Mouse (Mus musculus) kidney, postnatal 4 days (tissue): ENCODE measurements around the gene Atp6v1g2.

Experiments
- DNase-seq, 2 experiments: peaks; one replicate each; pipeline ENCODE4 v3.0.0; 2021; ENCODE audit warnings: mixed read lengths in 2 of 2

The Atp6v1g2 gene

DNA sequence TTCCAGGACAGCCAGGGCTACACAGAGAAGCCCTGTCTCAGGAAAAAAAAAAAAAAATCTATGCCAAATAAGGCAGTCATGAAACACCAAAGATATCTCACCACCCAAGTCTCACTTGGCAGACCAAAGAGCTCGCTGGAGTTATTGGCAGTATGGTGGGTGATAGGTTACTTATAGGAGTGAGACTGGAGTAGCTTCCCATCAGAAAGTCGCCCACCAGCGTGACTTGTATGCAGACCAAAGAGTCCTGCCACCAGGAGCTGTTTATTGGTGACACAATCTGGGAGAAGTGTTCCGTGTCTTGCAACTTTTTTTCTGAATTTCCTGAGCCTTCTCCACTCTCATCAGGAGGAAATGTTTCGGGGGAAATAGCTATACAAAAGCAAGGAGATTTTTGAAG, 6.2 kb downstream of the Atp6v1g2 start:
- DNase-seq: no peak

DNA sequence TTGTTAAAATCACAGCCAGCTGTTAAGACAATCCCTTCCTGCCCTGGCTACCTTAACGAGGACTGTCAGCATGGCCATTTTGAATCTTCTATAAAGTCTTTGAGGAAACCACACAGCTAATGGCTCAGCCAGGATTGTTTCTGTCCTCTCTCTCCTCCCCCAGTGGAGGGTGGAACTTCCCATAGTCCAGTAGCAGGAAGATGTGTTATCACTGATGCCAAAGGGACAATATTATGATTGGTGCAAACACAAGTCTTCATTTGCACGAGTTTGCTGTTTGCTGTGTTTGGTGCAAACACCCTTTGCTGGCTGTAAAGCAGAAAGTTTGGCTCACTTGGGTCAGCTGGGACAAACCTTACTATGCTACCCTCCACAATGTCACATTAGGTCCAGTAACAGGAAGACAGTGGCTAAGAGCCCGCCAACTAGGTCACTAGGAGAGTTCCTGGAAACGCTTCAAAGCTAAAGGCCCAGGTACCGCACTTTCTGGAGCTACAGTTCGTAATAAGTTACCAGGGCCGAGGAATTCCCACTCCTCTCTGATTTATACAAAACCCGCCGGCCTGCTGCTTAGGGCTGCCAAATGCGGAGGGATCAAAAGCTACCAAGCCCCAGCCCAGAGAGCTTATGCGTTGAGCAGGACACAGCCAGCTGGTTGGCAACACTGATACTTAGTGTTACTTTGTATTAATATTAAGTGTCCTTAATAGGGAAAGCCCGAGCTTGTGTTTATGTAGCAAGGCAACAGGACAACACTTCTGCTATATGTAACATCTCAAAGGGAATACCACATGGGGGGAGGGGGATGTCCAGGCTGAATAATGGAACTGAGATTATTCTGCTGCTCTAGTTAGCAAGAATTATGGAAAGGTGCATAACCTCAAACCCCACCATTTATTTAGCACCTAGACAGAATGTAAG, 7.2 kb downstream of the Atp6v1g2 start:
- DNase-seq: peak in 1 of 2 experiments; percentile 54

DNA sequence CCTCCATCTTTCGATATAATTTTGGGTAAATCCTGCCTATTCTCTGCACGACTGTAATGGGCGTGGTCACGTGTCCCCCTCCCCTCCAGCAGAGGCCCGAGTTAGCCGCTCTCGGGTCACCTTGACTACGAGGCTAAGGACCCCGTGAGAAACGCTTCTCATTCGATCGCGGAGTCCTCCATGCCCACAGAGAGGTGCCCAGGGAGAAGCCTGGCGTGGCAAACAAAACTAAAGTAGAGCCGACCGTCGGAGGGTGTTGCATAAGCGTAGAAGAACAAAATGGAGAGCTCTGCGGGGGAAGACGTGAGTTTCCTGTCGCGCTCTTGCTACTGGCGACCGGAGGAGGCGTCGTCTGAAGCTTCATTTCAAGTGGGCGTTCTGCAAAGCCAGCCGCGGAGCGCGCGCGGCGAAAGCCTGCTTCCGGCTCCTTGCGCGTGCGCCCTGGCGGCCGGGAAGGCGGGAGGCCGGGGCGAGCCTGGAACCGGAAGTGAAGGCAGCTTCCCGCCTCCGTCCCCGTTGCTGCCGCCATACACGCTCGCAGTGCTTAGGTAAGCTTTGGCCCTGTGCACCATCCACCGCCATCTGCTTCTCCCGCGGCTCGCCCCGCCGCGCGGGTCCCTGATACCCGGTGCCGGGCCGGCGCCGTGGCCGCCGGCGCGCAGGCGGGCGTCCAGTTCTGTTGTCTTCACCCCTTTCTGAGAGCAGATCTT, 8.0 kb downstream of the Atp6v1g2 start, which contains the start of gene Ddx39b:
TSS of gene Ddx39b (plus strand) at position 442 of the 710 bp plus-strand sequence.
- DNase-seq: peak; percentile 95 to 98

DNA sequence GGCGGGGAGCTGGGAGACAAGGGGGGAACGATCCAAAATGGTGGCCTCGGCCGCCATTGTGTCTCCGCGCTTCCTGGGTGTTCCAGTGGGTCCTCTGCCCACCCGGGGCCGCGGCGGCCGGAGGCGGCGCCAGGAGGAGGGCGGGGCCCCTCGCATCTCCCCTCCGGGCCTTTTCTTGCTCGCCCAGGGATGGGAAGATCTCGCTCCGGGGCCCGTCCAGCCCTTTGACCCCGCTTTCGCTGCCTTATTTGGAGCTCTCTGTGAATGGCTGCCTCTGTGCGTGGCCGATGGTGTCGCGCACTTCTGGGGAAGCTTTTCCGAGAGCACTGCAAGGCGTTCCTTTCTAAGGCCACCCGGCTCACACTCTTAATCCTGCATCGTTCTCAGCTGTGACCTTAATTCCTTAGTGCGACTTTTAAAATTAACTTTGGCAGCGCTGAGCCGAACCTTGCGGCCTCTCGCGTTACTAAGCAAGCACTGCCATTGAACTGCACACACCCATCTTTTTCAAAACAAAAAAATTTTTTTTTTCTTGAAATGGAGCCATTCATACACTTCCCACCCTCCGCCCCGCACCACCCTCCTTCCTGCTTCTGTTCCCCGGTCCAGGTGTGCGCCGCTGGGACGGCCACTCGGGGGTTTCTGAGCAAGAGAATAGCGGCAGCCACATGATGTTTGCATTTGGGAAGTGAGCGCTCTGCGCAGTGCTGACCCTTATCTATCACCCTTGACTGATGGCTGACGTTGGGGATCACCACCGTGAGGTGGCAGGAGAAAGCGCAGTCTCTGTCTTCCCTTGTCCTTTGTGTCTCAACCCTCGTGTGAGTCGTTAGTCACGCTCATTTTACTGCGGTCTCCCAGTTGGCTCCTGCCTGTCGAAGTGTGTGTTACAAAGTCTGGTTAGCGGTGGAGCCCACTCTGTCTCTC, 8.8 kb downstream of the Atp6v1g2 start:
- DNase-seq: peak; percentile 78 to 89

DNA sequence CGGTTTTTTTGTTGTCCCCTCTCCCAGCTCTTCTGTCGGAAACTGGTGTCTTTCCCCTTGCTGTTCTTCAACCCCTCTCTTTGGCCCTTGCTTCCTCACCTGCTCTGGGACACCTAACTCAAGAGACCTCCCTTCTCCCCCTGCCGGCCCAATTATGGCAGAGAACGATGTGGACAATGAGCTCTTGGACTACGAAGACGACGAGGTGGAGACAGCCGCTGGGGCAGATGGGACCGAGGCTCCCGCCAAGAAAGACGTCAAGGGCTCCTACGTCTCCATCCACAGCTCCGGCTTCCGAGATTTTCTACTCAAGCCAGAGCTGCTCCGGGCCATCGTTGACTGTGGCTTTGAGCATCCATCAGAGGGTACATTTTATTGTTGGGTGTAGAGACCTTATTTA, 9.6 kb downstream of the Atp6v1g2 start:
- DNase-seq: peak; percentile 73 to 78

DNA sequence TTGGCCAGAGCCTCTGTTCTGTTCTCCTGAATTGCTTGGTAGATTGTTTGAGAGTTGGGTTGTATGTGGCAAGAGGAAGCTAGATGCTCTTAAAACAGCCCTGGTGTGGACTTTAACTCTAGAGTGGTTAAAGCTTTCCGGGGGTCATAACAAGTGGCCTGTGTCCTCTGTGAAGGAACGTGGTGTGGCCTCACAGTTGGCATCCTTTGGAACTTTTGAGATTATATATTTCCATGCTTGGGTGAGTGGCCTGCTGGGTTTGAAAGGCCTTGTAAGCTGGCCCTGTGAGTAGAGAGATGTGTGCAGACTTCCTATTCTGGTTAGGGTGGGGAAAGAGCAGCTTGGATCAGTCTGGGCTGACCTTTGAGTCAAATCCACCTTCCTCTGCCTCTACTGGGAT, 11.5 kb downstream of the Atp6v1g2 start:
- DNase-seq: no peak

DNA sequence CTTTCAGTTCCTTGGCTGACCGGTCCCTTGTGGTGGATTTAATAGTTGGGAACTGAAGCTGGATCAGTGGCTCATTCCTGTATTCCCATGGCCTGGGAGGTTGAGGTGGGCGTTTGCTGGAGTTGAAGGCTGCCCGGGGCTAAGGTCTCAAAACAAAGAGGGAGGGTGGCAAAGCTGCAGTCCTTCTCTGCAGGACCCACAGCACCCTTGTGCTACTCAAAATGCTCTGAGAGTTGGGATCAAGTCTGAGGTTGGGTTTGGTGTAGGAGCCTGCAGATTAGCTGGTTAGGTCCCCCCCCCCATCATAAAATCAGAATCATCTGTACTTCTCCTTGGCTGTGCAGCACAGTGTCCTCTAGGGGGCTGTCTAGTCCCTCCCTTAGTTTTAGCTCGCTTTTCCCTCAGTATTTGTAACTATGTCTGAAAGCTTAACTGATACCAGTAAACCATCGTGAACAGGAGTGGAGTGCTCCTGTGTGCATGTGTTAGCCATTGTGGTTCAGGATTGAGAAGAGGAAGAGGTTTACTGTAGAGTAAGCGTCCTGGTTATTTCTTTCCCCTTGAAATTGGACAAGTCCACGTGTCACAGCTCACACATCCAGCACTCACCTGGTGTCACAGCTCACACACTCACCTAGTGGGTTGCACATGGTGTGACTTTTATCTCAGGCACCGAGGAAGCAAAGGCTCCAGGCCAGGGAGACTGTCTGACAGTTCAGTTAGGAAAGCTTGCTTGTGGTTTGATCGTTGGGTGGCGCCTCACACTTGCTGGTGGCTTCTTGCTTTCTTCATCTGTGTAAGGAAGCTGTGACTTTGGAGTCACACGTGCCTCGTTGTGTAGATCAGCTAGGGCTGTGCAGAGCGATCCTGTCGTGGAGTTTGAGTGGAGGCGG, 12.5 kb downstream of the Atp6v1g2 start:
- peak in 1 of 2 experiments; percentile 59 for DNase-seq

DNA sequence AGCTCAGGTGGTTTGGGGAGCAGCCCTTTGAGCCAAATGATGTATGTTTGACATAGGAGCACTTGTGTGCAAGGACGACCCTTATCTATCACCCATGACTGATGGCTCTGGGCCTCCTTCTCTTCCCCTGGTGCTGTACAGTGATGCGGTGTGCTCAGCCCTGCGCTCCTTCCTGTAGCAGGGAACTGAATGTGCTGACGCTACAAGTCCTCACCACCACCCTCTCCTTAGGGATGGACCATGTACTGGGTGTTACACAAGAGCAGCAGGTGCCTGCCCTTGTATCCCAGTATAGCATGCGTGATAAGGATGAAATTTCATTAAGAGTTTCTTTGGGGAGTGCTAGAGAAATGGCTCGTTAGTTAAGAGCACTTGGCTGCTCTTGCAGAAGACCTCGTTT, 13.7 kb downstream of the Atp6v1g2 start:
- peak in 1 of 2 experiments; percentile 22 for DNase-seq

DNA sequence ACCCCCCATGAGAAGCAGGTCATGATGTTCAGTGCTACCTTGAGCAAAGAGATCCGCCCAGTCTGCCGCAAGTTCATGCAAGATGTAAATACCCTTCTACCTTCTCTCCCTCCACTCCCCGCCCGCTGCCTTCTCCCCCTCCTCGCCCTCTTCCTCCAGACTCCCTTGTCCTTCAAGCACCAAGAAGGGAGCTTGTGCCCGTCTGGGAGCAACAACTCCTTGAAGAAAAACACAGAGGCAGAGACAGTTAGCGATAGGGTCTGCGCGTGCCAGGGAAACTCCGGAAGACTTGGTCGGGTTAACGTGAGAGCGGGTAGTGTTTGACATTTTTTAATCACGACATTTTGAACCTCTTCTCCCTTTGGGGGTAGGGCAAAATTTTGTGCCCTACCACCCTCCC, 15.5 kb downstream of the Atp6v1g2 start:
- DNase-seq: no peak

DNA sequence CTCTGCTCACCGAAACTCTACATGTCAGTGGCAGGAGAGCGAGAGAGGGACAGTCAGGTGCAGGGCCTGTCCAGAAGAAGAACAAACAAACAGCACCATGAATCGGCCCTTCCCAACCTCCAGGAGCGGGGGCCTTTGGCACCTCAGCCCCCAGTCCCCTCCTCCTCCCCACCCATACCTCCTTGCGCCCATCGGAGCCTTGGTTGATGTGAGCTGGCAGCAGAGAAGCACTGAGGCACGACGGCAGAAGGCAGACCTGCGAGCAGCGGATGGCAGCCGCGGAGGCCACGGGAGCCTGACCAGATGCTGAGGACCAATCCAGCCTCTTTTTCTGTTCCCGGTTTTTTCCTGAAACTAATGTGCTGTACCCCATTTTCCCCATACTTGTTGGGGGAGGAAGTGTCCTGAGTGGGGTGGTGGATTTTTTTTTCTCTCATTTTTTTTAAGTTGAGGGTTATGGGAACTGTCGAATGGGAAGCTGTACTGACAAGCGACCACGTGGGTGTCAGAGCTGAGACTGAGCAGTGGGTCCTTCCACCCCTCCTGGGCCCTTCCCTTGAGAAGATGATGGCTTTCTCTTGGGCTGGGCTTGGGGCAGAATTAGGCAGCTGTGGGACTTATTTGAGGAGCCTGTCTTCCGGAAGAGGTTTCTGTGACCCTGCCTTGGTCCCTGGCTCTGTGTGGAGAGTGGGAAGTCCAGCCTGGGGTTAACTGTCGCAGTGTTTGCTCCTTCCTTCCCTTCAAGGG, 16.2 kb downstream of the Atp6v1g2 start:
- peak in 1 of 2 experiments; percentile 56 for DNase-seq

DNA sequence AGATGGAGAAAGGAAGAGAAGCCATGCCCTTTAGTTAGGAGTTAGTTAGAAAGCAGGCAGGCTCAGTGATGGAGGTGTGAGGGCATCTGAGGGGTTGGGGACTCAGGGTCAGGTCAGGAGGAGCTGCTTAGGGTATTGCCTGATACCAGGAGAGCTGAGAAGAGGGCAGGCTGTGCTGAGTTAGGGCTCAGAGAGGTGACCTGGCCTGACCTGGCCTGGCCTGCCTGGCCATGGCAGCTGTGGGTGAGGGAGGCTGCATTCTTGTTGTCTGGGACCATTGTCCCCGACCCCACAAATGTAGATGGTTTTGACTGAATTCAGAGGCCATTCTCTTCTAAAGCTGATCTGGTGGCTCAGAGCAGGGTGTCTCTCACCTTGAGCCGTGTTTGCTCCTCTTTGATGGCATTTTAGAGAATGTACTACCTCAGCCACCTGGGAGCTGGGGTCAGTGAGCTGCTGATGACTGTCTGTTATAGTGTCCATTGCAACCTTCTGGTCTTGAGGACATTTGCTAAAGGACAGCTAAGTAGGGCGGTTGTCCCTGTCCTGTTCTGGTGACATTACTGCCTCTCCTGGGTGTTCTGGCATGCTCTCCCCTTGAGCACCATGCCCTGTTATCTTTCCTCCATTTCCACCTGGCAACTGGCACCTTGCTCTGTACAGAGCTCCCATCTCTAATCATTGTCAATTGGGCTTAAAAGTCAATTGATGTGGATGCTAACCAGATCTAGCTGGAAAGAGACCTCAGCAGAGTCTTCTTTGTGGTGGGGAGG, 17.1 kb downstream of the Atp6v1g2 start:
- peak in 1 of 2 experiments; percentile 17 for DNase-seq

DNA sequence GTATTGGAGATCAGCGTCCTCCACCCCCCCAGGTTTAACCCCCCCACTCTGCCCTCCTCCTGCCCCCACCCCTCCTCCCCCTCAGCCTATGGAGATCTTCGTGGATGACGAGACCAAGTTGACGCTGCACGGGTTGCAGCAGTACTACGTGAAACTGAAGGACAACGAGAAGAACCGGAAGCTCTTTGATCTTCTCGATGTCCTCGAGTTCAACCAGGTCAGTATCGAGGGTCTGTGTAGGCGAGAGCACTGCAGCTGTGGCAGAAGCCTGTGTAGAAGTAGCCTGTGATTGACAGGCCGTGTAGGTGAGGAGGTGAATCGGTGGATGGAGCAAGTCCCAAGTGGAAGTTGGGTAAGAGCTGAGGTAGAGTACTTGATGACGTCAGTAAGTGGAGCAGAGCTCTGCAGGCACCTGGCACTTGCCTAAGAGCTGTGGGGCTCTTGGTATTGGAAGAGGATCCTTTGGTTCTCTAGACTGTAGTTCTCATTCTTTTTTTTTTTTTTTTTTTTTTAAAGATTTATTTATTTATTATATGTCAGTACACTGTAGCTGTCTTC, 17.8 kb downstream of the Atp6v1g2 start:
- no peak for DNase-seq

DNA sequence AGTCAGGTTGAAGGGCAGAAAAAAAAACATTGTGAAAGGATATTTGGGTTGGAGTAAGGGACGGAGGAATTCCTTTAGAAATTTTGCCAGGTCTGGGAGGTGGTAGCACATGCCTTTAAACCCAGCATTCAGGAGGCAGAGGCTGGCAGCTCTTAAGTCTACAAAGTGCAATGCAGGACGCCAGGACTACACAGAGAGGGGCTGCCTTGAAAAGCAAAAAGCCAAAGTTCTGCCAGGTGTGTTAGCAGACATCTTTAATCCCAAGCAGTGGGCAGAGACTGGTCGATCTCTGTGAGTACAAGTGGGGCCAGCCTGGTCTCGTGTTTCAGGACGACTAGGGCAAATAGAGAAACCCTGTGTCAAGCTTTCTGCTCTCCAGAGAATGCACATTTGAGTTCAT, 18.5 kb downstream of the Atp6v1g2 start:
- DNase-seq: no peak

DNA sequence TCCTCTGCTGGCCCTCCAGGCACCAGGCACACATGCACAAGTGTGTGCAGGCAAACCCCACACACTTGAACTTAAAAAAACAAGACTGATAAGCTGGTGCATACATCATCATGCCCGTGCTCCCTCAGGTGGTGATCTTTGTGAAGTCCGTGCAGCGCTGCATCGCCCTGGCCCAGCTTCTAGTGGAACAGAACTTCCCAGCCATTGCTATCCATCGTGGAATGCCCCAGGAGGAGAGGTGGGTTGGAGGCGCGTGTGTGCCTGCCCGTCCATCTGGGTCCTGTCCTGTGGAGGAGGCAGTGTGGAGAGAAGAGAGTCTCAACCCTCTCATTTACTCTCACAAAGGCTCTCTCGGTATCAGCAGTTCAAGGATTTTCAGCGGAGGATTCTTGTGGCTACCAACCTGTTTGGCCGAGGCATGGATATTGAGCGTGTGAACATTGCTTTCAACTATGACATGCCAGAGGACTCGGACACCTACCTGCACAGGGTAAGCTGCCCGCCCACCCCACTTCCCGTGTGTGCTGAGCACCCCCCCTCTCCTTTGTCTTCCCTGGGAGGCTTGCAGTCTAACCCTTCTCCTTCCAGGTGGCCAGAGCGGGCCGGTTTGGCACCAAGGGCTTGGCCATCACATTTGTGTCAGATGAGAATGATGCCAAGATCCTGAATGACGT, 19.3 kb downstream of the Atp6v1g2 start:
- DNase-seq: peak in 1 of 2 experiments; percentile 27

DNA sequence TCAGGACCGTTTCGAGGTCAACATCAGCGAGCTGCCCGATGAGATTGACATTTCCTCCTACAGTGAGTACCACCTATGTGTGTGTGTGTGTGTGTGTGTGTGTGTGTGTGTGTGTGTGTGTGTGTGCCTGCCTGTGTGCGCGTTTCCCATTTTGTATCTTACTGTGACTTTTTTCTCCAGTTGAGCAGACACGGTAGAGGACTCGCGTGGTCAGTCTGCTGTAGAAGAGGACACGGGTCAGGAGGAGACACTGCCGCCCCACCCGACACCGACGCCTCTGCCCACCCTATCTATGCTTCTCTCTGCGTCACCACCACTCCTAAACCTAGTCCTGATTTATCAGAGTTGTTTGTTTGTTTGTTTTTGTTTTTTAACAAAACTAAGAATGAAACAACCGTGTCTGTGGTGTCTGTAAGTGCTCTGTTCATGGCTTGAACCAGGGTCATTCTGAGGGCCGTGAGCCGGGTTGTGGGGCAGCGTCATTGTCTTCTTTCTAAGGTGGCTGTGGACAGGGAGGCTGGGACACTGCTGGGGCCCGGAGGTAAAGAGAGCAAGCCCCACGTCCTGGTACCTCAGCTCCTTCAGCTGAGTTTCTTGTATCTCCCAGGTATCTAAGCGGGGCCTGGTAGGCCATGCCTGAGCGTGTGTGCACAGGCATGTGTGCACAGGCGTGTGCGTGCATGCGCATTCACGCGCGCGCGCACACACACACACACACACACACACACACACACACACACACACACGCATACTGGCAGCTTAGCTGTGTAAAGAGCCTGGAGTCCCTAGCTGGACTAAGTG, 20.0 kb downstream of the Atp6v1g2 start:
- DNase-seq: peak in 1 of 2 experiments; percentile 18

DNA sequence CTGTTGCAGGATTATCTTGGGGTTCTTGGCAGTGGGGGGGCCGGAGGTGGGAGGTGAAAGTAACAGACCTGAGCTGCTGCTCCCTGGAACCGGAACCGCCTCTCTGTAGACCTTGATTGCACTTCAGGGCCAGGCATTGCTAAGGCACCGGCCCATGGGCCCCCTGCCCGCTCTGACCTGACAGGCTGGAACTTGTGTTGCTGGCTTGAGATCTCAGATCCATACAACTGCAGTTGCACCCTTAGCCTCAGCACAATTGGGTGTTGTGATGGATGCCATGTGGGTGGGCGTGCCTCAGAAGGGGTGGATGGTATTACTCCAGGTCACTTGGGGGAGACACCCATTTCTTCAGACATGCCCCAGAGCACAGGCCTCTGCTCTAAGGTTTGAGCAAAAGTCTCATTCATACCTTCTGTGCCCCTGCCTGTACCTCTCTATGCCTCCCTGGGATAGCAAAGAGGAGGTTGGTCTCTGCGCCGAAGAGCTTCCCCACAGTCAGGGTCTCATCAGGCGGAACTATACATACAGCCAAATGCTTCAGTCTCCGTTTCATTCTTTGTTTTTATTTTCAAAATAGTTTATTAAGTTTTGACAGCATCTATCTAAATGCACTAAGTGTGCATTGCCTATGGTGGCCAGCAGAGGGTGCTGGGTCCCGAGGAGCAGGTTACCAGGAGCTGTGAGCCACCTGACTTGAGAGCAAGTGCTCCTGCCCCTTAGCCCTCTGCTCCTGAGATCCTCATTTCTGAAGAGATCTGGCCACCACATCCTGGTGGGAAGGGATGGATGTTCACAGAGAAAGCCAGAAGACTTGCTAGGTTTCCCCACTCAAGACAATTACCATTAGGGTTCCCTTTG, 21.0 kb downstream of the Atp6v1g2 start:
- peak; percentile 82 to 86 for DNase-seq

DNA sequence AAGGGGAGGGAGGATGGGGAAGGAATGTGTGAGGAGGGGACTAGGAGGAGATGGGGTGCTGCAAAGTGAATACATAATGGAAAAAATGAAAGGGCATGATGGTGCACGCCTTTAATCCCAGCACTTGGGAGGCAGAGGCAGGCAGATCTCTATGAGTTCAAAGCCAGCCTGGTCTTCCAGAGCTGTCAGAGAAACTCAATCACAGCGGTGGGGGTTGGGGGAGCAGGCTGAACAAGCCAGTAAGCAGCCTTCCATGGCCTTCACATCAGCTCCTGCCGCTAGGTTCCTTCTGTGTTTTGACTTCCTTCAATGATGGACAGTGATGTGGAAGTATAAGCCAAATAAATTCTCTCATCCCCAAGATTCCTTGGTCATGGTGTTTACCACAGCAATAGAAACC, 21.8 kb downstream of the Atp6v1g2 start:
- DNase-seq: no peak
